Mouse (Mus musculus) C2C12 (cell line): ENCODE measurements around the gene Ripply3.

Source experiments
- CTCF ChIP-seq: IDR thresholded peaks from one replicate; pipeline ENCODE4 v1.5.1; 2011; ENCODE audit not compliant: control insufficient read depth, insufficient read depth, insufficient read length
- FOSL1 ChIP-seq: IDR thresholded peaks from one replicate; pipeline ENCODE4 v1.8.0; 2011; ENCODE audit warnings: mild to moderate bottlenecking, low read length; ENCODE audit not compliant: poor library complexity, insufficient read depth, severe bottlenecking
- MAX ChIP-seq: IDR thresholded peaks from one replicate; pipeline ENCODE4 v1.6.1; 2011; ENCODE audit warnings: mild to moderate bottlenecking, control low read depth
- USF1 ChIP-seq: IDR thresholded peaks from one replicate; pipeline ENCODE4 v1.6.1; 2011; ENCODE audit warnings: low read depth, mild to moderate bottlenecking, control low read depth, moderate library complexity

DNA sequence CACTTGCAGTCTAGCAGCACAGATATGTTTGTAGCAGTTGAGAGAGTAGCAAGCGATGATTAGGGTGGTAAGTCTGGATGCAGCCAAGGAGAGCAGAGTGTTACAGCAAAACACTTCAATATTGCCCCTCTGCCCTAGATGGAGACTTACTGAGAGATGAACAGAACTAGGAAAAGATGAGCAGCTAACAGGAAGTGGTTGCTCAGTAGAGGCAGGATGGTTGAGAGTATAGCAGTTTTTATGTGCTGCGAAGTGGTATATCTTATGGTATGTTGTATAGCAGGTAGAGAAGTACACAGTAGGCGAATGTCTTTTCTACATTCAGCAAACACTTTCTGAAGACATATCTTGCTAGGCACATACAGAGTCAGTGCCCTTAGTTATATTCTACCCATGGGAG, 55.1 kb downstream of the Ripply3 start:
- TF ChIP-seq CTCF (no peak), MAX (no peak), USF1 (no peak), FOSL1 (no peak)
